Mouse (Mus musculus) heart, embryonic 14.5 days (tissue): Measurements from ENCODE around the gene Styx. TPM values are rescaled to one million over a fixed set of nuclear protein-coding genes. Genes with fewer than 3 reads are reported as not detected.
A peak's percentile ranks its signal among the peaks of the same experiment; 100 is the strongest.

ENCODE experiments used
- ATAC-seq: fragments of 200-750 bp; cut with Nextera tagmentation; 2 replicates; pipeline ENCODE4 v1.8.0; 2017; ENCODE audit warnings: low read depth, moderate TSS enrichment; ENCODE audit not compliant: insufficient number of reproducible peaks, insufficient read depth, low FRiP score
- H3K27ac ChIP-seq, 2 experiments: fragments of 200-500 bp in 1 of 2; fragments of 300-500 bp in 1 of 2; sonication (generic) in 1 of 2; replicated peaks in 1 of 2; 2 replicates each; pipeline ENCODE4 v1.5.1; 2012 to 2014; ENCODE audit warnings: low read depth in 2 of 2, low read length in 2 of 2, control low read depth in 1 of 2, mild to moderate bottlenecking in 1 of 2, mixed read lengths in 1 of 2; ENCODE audit not compliant: control insufficient read depth in 1 of 2, insufficient read depth in 1 of 2
- H3K27me3 ChIP-seq: fragments of 300-500 bp; sonication (generic); 2 replicates; pipeline ENCODE4 v1.6.1; 2014; ENCODE audit warnings: mild to moderate bottlenecking, low read length, control low read depth; ENCODE audit not compliant: control insufficient read depth, insufficient read depth
- H3K36me3 ChIP-seq: fragments of 300-500 bp; sonication (generic); 2 replicates; pipeline ENCODE4 v1.6.1; 2014; ENCODE audit warnings: mild to moderate bottlenecking, control low read depth, low read length, mixed read lengths; ENCODE audit not compliant: control insufficient read depth, insufficient read depth
- H3K4me1 ChIP-seq, 2 experiments: fragments of 200-500 bp in 1 of 2; fragments of 300-500 bp in 1 of 2; sonication (generic) in 1 of 2; 2 replicates each; pipeline ENCODE4 v1.6.1; 2012 to 2014; ENCODE audit warnings: low read length in 2 of 2, control low read depth in 1 of 2, mixed read lengths in 1 of 2; ENCODE audit not compliant: control insufficient read depth in 2 of 2, insufficient read depth in 2 of 2
- H3K4me2 ChIP-seq: fragments of 300-500 bp; sonication (generic); 2 replicates; pipeline ENCODE4 v1.6.1; 2014; ENCODE audit warnings: mild to moderate bottlenecking, low read length
- H3K4me3 ChIP-seq, 2 experiments: fragments of 200-500 bp in 1 of 2; fragments of 300-500 bp in 1 of 2; sonication (generic) in 1 of 2; 2 replicates each; pipeline ENCODE4 v1.5.1; 2012 to 2014; ENCODE audit warnings: low read length in 2 of 2, mild to moderate bottlenecking in 2 of 2, control low read depth in 1 of 2, low read depth in 1 of 2, moderate library complexity in 1 of 2; ENCODE audit not compliant: control insufficient read depth in 1 of 2, insufficient read depth in 1 of 2
- H3K9ac ChIP-seq: fragments of 300-500 bp; sonication (generic); 2 replicates; pipeline ENCODE4 v1.6.1; 2014; ENCODE audit warnings: mild to moderate bottlenecking, low read length
- H3K9me3 ChIP-seq: fragments of 300-500 bp; sonication (generic); 2 replicates; pipeline ENCODE4 v1.6.1; 2016; ENCODE audit warnings: low read length, control low read depth; ENCODE audit not compliant: control insufficient read depth
- WGBS: fragments of 180-500 bp; shearing (Covaris S2); extraction: QIAGEN DNeasy Blood & Tissue Kit; methylation state at CpG from one replicate; pipeline ENCODE4 v1.1.7; 2014; 5-methylcytosine and 5-hydroxymethylcytosine counted together
- polyA plus RNA-seq: library from polyadenylated mRNA; unstranded; fragments of >200 nt; fragmentation: Nextera tagmentation; extraction: Ambion mirVana; gene quantifications from 2 replicates; pipeline ENCODE4 v1.2.1, GENCODE M21; 2014

Styx gene
- polyA plus RNA-seq, 1 experiment from 2014 or later: 73.9 TPM

- 49% methylated on average over 5 of the region's 5 CpGs for WGBS
- Histone ChIP-seq H3K27ac (no peak overlapping the region), H3K9ac (peak overlapping the region; percentile 98), H3K4me3 (peak overlapping the region; percentile 42 to 99), H3K27me3 (no peaks in the 10 kb centered on the region), H3K4me2 (peak overlapping the region; percentile 67), H3K9me3 (no peaks in the 10 kb centered on the region), H3K36me3 (no peaks in the 10 kb centered on the region), H3K4me1 (peaks cover 6 to 27% of the 10 kb centered on the region in 2 experiments)
- no peak for ATAC-seq
Measured at GRCm38 (mm10) chr14:45316927-45317326, 34.0 kb upstream of the Styx start.

GRCm38 (mm10) chr14:45317921-45318411, 32.9 kb upstream of the Styx start:
- WGBS: under 1% methylated on average over 34 of the region's 38 CpGs
- H3K9ac ChIP-seq: peak overlapping the region; percentile 98
- H3K27ac ChIP-seq: peak overlapping the region; percentile 81 to 93
- H3K36me3 ChIP-seq: no peaks in the 10 kb centered on the region
- H3K4me2 ChIP-seq: peak overlapping the region; percentile 67
- H3K9me3 ChIP-seq: no peaks in the 10 kb centered on the region
- peak; percentile 43 for ATAC-seq
- H3K27me3 ChIP-seq: no peaks in the 10 kb centered on the region
- peak overlapping the region; percentile 89 to 99 for H3K4me3 ChIP-seq
- peaks cover 6 to 27% of the 10 kb centered on the region in 2 experiments for H3K4me1 ChIP-seq

- Histone ChIP-seq H3K36me3 (no peaks in the 10 kb centered on the region), H3K9ac (peak within 1 kb of the TSS; percentile 98), H3K4me3 (peak within 1 kb of the TSS; percentile 89 to 99), H3K4me2 (peak within 1 kb of the TSS; percentile 67), H3K27me3 (no peaks in the 10 kb centered on the region), H3K9me3 (no peaks in the 10 kb centered on the region), H3K4me1 (peaks cover 6 to 27% of the 10 kb centered on the region in 2 experiments), H3K27ac (peak within 1 kb of the TSS; percentile 93 to 96)
- peak; percentile 91 for ATAC-seq
- 2% methylated on average over 56 of the region's 74 CpGs for WGBS
Measured at GRCm38 (mm10) chr14:45318426-45319236, 32.3 kb upstream of the Styx start, which contains the start of gene Ero1l. TSS of gene Ero1l (minus strand) at chr14:45318771.

GRCm38 (mm10) chr14:45319237-45319610, 31.7 kb upstream of the Styx start:
- peaks cover 6 to 27% of the 10 kb centered on the region in 2 experiments for H3K4me1 ChIP-seq
- no peaks in the 10 kb centered on the region for H3K27me3 ChIP-seq
- peak overlapping the region; percentile 98; the same call in 1 of the 2 replicates for H3K9ac ChIP-seq
- no peaks in the 10 kb centered on the region for H3K36me3 ChIP-seq
- no peak for ATAC-seq
- H3K4me3 ChIP-seq: peak overlapping the region in 1 of 2 experiments; percentile 99; a peak in 2 of 4 replicates
- H3K4me2 ChIP-seq: peak overlapping the region; percentile 67
- peak overlapping the region in 1 of 2 experiments; percentile 93; a peak in 2 of 4 replicates for H3K27ac ChIP-seq
- no peaks in the 10 kb centered on the region for H3K9me3 ChIP-seq
- WGBS: 57% methylated on average over 3 of the region's 3 CpGs

GRCm38 (mm10) chr14:45320111-45320510, 30.8 kb upstream of the Styx start:
- no peak overlapping the region for H3K4me3 ChIP-seq
- no peaks in the 10 kb centered on the region for H3K9me3 ChIP-seq
- WGBS: 85% methylated on average over 4 of the region's 4 CpGs
- no peak overlapping the region for H3K27ac ChIP-seq
- peaks cover 6 to 21% of the 10 kb centered on the region in 2 experiments for H3K4me1 ChIP-seq
- no peak for ATAC-seq
- no peaks in the 10 kb centered on the region for H3K27me3 ChIP-seq
- H3K9ac ChIP-seq: no peak overlapping the region
- no peak overlapping the region for H3K4me2 ChIP-seq
- H3K36me3 ChIP-seq: no peaks in the 10 kb centered on the region

GRCm38 (mm10) chr14:45321067-45321466, 29.8 kb upstream of the Styx start:
- WGBS: 73% methylated on average over 3 of the region's 3 CpGs
- no peak overlapping the region for H3K27ac ChIP-seq
- H3K27me3 ChIP-seq: no peaks in the 10 kb centered on the region
- H3K9me3 ChIP-seq: no peaks in the 10 kb centered on the region
- no peak overlapping the region for H3K9ac ChIP-seq
- no peaks in the 10 kb centered on the region for H3K36me3 ChIP-seq
- no peak for ATAC-seq
- H3K4me3 ChIP-seq: no peak overlapping the region
- no peak overlapping the region for H3K4me2 ChIP-seq
- peaks cover 5 to 11% of the 10 kb centered on the region in 2 experiments for H3K4me1 ChIP-seq

- H3K9ac ChIP-seq: no peak overlapping the region
- 45% methylated on average over 5 of the region's 5 CpGs for WGBS
- ATAC-seq: no peak
- no peaks in the 10 kb centered on the region for H3K9me3 ChIP-seq
- peaks cover 2 to 7% of the 10 kb centered on the region in 2 experiments; a peak in 1 of 4 replicates for H3K4me1 ChIP-seq
- no peak overlapping the region for H3K4me3 ChIP-seq
- no peak overlapping the region; a peak in 1 of 4 replicates for H3K27ac ChIP-seq
- H3K27me3 ChIP-seq: no peaks in the 10 kb centered on the region
- no peaks in the 10 kb centered on the region for H3K36me3 ChIP-seq
- H3K4me2 ChIP-seq: no peak overlapping the region
Measured at GRCm38 (mm10) chr14:45321622-45322021, 29.3 kb upstream of the Styx start.
